ENCODE assay signal across 24 mouse cellular contexts in genomic region chr1:69508275-69508674, GRCm38 (mm10).
DNase-seq lines count a peak whose midpoint lies in the region; ATAC-seq and TF ChIP-seq lines count a peak whose summit lies in the region.
"Had no signal": no experiment of that assay in that cellular context is flagged by ENCODE, and none has a peak within 500 bp of the region (broad histone marks: within the 10 kb centered on the region; RNA-seq: fewer than 3 reads in every experiment).

No protein-coding gene starts in this region.

- peak; percentile 76 for ATAC-seq in Patski
- ATAC-seq: CD4-positive, CD25-positive, alpha-beta regulatory T cell, adult 4 months; forebrain, embryonic 13.5 days; forebrain, embryonic 15.5 days; forebrain, postnatal 0 days had no signal

- H3K9ac ChIP-seq in MEL (ENCODE audit: control insufficient read depth, low read depth, low read length, poor library complexity, severe bottlenecking) = no peak overlapping the region
- H3K9ac ChIP-seq: embryonic facial prominence, embryonic 12.5 days; forebrain, embryonic 13.5 days; forebrain, embryonic 15.5 days; forebrain, postnatal 0 days had no signal

- TF ChIP-seq POLR2A in MEL (IDR thresholded peaks at IDR 0.05; ENCODE audit: control insufficient read depth in 1 of 2, insufficient read depth in 1 of 2, low read depth in 1 of 2, low read length in 2 of 2, poor library complexity in 1 of 2) = no peak

- TF ChIP-seq CTCF in MEL (IDR thresholded peaks at IDR 0.05 in 2 of 3, conservative IDR thresholded peaks at IDR 0.05 in 1 of 3; ENCODE audit: control insufficient read depth in 1 of 3, insufficient read depth in 1 of 3, low read depth in 2 of 3, low read length in 3 of 3, poor library complexity in 1 of 3, severe bottlenecking in 1 of 3) (no peak), Patski (IDR thresholded peaks at IDR 0.05) (no peak)
- no peak for TF ChIP-seq CTCF in gastrocnemius, adult 2 months (IDR thresholded peaks at IDR 0.05)

- H3K36me3 ChIP-seq in MEL (ENCODE audit: control insufficient read depth in 1 of 2, insufficient read depth in 2 of 2, low read length in 2 of 2) = peaks cover 0 to 44% of the 10 kb centered on the region in 2 experiments; a peak in 2 of 4 replicates
- H3K36me3 ChIP-seq in embryonic facial prominence, embryonic 10.5 days (replicated peaks) = no peaks in the 10 kb centered on the region
- H3K36me3 ChIP-seq: embryonic facial prominence, embryonic 12.5 days; forebrain, embryonic 15.5 days; G1E had no signal

- no peaks in the 10 kb centered on the region for H3K9me3 ChIP-seq in MEL (replicated peaks; ENCODE audit: insufficient read depth, low read length)
- no peaks in the 10 kb centered on the region for H3K9me3 ChIP-seq in embryonic facial prominence, embryonic 10.5 days
- H3K9me3 ChIP-seq: embryonic facial prominence, embryonic 12.5 days; forebrain, embryonic 13.5 days; forebrain, embryonic 15.5 days; G1E had no signal

- POLR2A ChIA-PET in Patski (lab: Charles Lee) = interaction anchor here (0.6 kb wide), 1 partner anchor 74 kb away, joined by 4 read pairs; no protein-coding TSS in a partner anchor

- H3K27me3 ChIP-seq in MEL (ENCODE audit: control insufficient read depth in 1 of 2, insufficient read depth in 2 of 2, low read length in 2 of 2) = no peaks in the 10 kb centered on the region
- no peaks in the 10 kb centered on the region for H3K27me3 ChIP-seq in Patski
- H3K27me3 ChIP-seq in embryonic facial prominence, embryonic 10.5 days (replicated peaks; ENCODE audit: low read depth, poor library complexity, severe bottlenecking) = no peaks in the 10 kb centered on the region
- H3K27me3 ChIP-seq: CH12.LX; embryonic facial prominence, embryonic 12.5 days; forebrain, embryonic 13.5 days; forebrain, embryonic 15.5 days had no signal

- WGBS in embryonic facial prominence, embryonic 10.5 days = 71% methylated on average over 3 of the region's 3 CpGs

- no peaks in the 10 kb centered on the region for H3K79me2 ChIP-seq in MEL (ENCODE audit: control insufficient read depth, insufficient read depth, low read length, poor library complexity)

- no peak overlapping the region for H3K4me3 ChIP-seq in MEL (ENCODE audit: control insufficient read depth in 1 of 2, insufficient read depth in 1 of 2, low read depth in 2 of 2, low read length in 2 of 2)
- no peak overlapping the region for H3K4me3 ChIP-seq in embryonic facial prominence, embryonic 10.5 days
- no peak overlapping the region for H3K4me3 ChIP-seq in gastrocnemius, adult 2 months
- H3K4me3 ChIP-seq: embryonic facial prominence, embryonic 12.5 days; erythroblast, embryonic 14.5 days; forebrain, embryonic 13.5 days; forebrain, embryonic 15.5 days had no signal

- H3K4me1 ChIP-seq in MEL (ENCODE audit: control insufficient read depth in 1 of 2, insufficient read depth in 2 of 2, low read length in 2 of 2) = peaks cover 16 to 35% of the 10 kb centered on the region in 2 experiments
- H3K4me1 ChIP-seq in embryonic facial prominence, embryonic 10.5 days = peaks cover 3% of the 10 kb centered on the region
- H3K4me1 ChIP-seq: embryonic facial prominence, embryonic 12.5 days had no signal

- TF ChIP-seq EP300 in MEL (IDR thresholded peaks at IDR 0.05; ENCODE audit: low read depth in 1 of 2, low read length in 2 of 2) = no peak

- peak overlapping the region; percentile 70 for H3K27ac ChIP-seq in MEL (ENCODE audit: control insufficient read depth, low read depth, low read length)
- no peak overlapping the region for H3K27ac ChIP-seq in embryonic facial prominence, embryonic 10.5 days (replicated peaks)
- H3K27ac ChIP-seq in gastrocnemius, adult 2 months = no peak overlapping the region
- H3K27ac ChIP-seq: embryonic facial prominence, embryonic 12.5 days; forebrain, embryonic 13.5 days; forebrain, embryonic 15.5 days had no signal

- in situ Hi-C loops in Patski (cut with MboI; ENCODE audit: low pct_unique_long_range_greater_than_20kb) = loop anchor here (10.0 kb wide), 1 partner anchor 177 kb away; the partner anchor contains the start of gene Ikzf2

- TF ChIP-seq RAD21 in MEL (IDR thresholded peaks at IDR 0.05; ENCODE audit: low read depth, low read length) = no peak

- CTCF ChIA-PET in Patski (lab: Charles Lee) = no interaction called here

- DNase-seq in MEL (ENCODE audit: low read depth, low spot score) (no peak), Patski (ENCODE audit: low read depth, low spot score) (peak; percentile 31)
- DNase-seq in fibroblast of lung, adult 2 months (ENCODE audit: low read depth) = peak; percentile 36
- no peak for DNase-seq in embryonic facial prominence, embryonic 10.5 days (ENCODE audit: low spot score)
- DNase-seq in gastrocnemius, adult 2 months = no peak
- DNase-seq in thymus, postnatal 14 days = no peak
- DNase-seq: adrenal gland, adult 2 months; adrenal gland, postnatal 25 days; B cell, adult 2 months; cerebellum, adult 11 months; cerebellum, adult 18-20 months; cerebellum, adult 8-10 months; cerebellum, adult 9-11 months; cerebellum, postnatal 14 days; cerebellum, postnatal 36 days; embryo, embryonic 11 days; forebrain, postnatal 0 days had no signal

- intact Hi-C loops in gastrocnemius, adult 2 months (cut with DNase I) = loop anchor here (10.0 kb wide), 1 partner anchor 147 kb away; no protein-coding TSS in a partner anchor

TF ChIP-seq in MEL, 35 proteins besides CTCF, POLR2A, EP300 and RAD21:
- TF ChIP-seq ZNF384 (IDR thresholded peaks at IDR 0.05; ENCODE audit: low read depth, low read length) (peak; percentile 61), UBTF (IDR thresholded peaks at IDR 0.05; ENCODE audit: borderline replicate concordance, insufficient read depth, low read depth, low read length) (no peak)

Comparison
In these comparisons a context has a peak if more than half of its experiments do, and no peak if none do; other contexts are left out.
1. DNase-seq: peak in Patski (single experiment) and fibroblast of lung, adult 2 months (single experiment); none in MEL (single experiment), embryonic facial prominence, embryonic 10.5 days (single experiment), gastrocnemius, adult 2 months (single experiment) and thymus, postnatal 14 days (single experiment).